Mouse (Mus musculus) stomach, postnatal 0 days (tissue): Measurements from ENCODE around the gene Asb4.

Experiments
- CTCF ChIP-seq: IDR thresholded peaks from 2 replicates; pipeline ENCODE4 v1.5.1; 2016; ENCODE audit warnings: antibody characterized with exemption, low read depth, mild to moderate bottlenecking, moderate library complexity
- EP300 ChIP-seq: optimal IDR thresholded peaks from 2 replicates; pipeline ENCODE3; 2016; ENCODE audit warnings: antibody characterized with exemption

DNA sequence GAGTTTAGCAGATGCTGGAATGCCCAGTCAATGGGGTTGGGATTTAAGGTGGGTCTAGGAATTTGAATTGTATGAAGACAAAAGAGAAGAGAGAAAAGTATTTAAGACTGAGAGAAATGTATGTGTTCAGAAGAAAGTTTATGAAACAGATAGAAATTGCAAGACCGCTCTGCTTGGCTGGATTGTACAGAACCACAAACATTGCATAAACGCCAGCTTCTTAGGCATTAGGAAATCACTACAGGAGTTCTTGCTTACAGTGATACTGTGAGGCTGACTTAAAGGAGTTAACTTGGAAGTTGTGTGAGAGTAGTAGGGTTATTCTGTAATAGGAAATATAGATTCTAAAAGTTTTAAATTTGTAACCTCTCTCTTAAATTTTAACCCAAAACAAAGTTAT lies 89.5 kb downstream of the Asb4 start:
- TF ChIP-seq CTCF (no peak), EP300 (no peak)
